Mouse (Mus musculus): ENCODE results near the gene Rmdn3.

Rmdn3 gene

DNA sequence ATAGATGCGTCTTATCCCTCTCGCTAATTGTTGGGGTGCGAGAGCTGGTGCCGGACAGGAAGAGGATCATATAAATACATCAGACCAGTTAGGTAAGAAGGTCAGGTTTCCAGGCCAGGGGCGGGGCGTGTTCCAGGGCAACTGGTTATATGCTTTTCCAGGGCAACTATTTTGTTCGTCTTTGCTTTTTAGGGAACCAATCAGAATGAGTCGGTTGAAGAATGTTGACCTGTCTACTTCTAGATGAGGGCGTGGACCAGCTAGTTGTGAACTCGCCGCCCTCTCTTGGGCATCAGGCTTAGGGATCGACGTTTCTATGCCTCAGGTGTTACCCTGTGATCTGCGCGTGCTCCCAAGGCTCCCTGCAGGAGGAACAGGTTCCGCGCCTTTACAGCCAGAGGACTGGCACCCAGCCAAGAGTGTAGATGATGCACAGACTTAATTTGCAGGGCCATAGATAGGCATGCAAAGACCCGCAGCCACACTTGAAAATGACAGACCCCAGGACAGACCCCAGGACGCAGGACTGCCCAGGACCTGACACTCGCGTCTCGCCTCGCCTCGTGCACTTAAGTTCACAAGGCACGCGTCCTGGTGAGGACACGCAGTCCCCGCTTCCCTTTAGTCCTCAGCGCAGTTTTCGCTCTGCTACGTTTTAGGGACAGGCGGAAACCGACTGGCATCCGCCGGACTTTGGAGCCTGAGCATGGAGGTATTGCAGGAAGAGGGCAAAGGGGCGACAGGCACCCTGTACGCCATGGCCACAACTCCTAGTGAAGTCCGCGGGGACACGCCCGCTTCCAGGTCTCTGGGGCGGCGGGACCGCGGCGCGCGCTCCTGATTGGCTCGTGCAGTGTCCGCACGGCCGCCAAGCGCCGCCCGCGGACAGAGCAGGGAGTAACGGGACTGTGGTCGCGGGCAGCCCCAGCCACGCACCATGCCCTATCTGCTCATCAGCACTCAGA lies 10.3 kb upstream of the Rmdn3 start, which contains the start of gene Gchfr:
Gchfr (plus strand) TSS at position 873 of the 965 bp plus-strand sequence.
- peak; percentile 39 for DNase-seq

DNA sequence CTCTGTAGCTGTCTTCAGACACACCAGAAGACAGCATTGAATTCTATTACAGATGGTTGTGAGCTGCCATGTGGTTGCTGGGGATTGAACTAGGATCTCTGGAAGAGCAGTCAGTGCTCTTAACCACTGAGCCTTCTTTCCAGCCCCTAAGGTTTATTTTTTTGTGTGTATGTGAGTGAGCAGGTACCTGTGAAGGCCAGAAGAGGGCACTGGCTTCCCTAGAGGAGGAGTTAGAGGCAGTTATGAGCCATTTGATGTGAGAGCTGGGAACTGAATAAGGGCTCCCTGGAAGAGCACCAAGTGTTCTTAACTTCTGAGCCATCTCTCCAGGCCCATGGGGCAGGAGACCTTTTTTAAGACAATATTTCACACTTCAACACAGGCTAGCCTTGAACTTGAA lies 8.6 kb upstream of the Rmdn3 start:
- DNase-seq: no peak

DNA sequence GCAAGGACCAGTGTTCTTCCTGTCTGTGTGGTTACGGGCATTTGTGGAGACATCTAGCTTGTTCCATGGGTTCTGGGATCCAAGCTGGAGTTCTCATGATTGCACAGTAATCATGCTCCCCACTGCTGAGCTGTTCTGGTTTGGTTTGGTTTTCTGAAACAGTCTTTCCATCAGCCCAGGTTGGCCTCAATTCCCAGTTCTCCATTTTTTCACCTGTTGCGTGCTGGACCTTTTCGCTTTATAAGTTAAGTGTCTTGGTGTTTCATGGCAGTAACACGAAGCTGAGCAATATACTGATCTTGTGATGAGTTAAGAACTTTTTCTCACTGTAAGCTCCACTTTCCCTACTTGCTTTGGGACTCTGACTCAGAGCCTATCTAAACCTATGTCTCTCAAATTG lies 7.2 kb upstream of the Rmdn3 start:
- DNase-seq: no peak

DNA sequence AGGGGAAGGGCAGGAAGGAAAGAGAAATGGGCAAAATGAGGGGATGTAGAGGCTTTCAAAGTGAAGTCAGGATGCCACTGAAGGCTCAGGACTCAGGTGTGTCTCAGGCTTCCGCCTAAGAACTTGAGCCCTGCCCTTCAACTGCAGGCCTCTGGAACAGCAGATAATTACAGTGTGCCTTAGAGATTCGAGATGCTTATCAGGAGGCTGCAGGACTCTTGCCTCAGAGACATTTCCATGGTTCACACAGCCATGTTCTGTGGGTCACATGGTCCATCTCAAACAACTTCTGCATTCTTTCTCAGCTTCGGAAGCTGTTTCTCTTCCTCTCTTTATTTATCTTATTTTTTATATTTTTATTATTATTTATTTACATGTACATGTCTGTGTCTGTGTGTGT lies 6.3 kb upstream of the Rmdn3 start:
- no peak for DNase-seq

DNA sequence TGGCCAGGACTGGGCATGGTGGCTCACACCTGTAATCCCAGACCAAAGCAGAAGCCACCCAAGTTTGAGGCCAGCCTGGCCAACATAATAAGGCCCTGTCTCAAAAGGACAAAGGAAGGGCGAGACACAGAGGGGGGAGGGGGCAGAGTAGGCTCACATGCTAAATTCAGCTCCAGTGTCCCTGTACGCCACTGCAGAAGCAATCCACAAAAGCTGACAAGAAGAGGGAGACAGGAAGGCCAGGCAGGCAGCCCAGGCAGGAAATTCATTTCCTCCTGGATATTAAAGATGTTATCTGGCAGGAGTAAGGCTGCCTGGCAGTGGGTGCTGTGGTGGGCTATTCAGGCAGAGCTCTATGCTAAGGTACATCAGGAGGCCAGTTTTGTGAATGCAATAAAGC lies 4.4 kb upstream of the Rmdn3 start:
- DNase-seq: no peak

DNA sequence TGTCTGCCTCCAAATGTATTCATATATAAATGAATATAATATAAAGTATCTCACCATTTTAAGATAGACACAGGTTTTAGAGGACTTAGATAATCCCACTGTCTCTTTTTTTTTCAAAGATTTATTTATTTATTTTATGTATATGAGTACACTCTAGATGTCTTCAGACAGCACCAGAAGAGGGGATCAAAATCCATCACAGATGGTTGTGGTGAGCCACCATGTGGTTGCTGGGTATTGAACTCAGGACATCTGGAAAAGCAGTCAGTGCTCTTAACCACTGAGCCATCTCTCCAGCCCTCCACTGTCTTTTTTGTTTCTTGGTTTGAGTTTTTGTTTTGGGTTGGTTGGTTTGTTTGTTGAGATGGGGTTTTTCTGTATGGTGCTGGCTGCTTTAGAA lies 1.0 kb upstream of the Rmdn3 start:
- DNase-seq: no peak

DNA sequence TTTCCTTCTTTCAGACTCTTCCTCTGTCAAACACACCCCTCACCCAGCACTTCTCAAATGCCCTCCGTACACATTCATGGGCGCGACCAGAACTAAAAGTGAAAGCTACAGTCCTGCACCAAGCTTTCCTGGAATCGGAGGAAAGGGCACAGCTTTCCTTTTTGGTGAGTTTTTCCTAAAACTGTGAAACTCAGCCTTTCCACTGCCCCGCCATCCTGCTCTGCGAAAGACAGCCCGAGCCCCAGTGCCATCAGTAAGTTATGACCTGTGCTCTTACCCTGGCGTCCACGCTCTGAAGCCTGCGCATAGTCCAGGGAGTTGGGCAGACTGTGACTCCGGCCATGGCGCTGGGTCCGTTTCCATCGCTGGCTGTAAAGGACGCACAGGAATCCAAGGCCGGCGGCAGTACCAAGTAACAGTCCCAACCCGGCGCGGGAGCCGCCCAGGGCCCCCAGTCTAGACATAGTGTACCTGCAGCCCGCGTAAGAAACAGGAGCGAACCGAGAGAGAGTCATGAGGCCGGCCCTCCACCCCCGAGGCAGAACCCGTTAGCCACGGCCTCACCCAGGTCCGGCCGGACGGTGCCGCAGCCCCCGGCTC lies 653 bp downstream of the Rmdn3 start:
- no peak for DNase-seq

DNA sequence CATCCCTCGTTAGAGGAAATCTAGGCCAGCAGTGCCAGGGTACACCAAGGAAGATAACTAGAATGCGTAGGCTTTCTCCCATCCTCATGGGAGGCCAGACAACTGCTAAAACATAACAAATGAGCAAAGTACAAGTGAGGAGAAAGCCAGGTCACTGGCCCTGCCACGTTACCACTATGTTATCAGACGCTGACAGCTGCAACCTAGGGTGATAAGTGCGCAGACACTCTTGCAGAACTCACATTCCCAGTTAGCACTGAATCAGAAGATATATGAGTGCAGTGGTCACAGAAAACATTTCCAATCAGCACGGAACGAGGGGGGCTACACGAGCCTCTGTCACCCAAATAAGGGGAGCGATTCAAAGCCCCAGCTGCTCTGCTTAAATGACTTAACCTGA lies 1.4 kb downstream of the Rmdn3 start:
- no peak for DNase-seq

DNA sequence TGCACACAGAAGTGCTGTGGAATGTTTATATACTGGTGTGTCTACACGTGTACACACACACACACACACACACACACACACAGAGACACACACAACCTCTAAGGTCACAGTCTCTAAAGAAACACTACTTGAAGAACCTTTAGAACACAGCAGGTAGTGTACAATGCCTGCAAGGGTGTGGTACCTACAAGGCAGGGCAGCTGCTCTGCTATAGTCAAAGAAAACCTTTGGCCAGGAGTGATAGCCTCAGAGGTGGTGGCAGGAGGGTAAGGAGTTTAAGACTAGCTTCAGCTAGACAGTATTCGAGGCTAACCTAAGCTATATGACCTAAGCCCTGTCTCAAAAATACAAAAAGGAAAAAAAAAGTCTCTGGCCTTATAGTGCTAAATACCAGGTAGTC lies 2.2 kb downstream of the Rmdn3 start:
- DNase-seq: no peak

DNA sequence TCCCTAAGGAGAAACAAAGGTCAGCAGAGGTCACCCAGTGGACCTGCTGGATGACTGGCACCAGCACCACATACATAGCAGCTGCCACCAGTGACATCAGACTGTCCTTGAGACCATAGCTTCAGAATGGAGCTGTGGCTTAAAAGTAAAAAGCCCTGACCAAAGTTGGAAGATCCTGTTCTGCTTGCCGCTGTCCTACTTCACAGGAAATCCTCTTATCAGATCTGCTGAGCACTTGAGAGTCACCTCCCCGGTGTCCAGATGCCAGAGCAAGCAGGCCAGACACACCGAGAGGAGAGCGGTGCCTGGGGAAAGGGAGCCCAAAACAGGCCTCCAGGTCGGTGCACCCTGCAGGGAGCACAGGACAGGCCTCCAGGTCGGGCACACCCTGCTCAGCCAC lies 4.6 kb downstream of the Rmdn3 start:
- no peak for DNase-seq

DNA sequence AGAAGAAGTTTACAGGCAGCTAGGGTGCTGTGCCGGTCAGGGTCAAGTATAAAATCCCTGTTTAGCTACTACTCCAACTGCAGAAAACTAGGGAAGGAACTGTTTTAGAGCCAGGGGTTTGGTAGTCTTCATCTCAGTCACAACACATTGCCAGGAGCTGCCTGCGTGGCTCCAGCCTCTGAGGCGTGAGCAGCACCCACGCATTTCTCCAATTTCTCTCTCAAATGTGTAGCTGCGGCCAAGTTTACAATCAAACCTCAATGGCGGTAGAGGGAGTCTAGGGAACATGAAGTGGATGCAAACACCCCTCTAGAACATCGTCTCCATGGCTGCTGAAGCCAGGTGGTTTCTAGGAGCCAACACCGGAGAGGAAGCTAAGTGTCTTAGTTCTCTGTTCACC lies 9.1 kb downstream of the Rmdn3 start:
- DNase-seq: no peak

DNA sequence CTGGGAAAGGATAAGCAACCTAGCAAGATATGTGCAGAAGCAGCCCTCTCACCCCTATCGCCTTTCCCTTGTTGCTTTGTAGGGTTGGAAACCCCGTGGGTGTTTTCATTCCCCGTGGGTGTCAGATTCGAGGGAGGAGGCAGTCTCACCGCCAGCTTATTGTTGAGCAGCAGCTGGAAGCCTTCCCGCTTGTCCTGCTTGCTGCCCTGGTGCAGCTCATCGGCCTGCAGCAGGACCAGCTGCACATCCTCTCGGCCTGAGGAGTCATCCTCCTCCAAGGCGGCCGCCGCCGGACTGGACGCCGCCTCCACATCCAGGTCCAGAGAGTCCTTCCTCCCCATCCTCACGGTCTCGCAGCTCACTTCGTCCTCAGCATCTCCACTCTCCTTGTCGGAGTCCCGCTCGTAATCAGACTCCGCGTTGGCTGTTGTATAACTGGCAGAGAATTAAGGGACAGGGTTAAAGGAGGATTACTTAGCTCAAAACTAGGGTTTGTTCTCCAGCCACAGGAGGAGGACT lies 9.6 kb downstream of the Rmdn3 start:
- DNase-seq: no peak

DNA sequence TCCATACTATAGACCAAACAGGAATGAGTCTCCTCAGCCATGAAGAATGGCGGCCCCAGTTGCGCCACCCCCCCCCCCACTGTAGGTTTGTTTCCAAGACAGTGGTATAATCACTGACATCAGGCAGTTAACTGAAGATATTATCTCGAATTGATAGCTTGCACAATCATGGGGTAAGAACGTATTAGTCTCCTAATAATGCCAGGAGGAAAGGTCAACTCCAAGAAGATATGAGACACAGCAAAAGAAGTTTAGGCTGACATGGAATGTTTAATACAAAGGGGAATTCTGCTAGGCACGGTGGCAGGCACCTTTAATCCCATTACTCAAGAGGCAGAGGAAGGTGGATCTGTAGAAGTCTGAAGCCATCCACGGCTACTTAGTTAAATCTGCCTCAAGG lies 10.4 kb downstream of the Rmdn3 start:
- DNase-seq: no peak

DNA sequence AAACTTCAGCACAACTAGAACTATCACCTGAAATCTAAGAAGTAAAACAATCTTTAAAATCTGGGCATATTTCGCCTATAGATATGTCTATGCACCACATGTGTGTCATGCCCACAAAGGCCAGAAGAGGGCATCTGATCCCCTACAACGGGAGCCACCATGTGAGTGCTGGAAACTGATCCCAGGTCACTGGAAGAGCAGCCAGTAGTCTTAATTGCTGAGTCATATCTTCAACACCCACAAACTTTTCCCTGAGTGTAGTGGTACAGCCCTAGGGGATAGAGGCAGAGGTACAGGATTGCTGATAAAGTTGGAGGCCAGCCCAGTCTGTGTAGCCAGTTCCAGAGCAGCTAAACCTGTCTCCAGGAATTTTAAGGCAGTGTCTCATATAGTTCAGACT lies 11.6 kb downstream of the Rmdn3 start:
- DNase-seq: no peak

DNA sequence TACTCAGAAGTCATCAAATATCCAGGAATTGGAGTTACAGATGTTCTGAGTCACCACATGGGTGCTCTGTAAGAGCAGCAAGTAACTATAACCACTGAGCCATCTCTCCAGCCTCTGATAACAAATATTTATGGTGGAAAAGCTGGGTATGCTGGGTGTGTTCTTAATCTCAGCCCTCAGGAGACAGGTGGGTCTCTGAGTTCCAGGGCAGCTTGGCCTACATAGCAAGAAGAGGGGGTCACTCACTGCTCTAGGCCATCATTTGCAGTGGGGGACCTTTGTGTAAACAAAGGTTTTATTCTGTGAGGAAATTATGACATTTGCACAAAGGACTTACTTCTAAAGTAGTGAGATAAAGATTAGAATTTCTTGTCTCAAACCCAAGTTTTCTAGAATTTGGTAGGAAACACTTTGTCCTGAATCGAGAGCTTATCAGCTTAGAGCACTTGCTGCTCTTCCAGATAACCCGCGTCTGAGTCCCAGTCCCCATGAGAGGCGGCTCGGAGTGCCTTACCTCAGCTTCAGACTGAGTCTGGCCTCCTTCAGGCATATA lies 20.4 kb downstream of the Rmdn3 start:
- DNase-seq: no peak

DNA sequence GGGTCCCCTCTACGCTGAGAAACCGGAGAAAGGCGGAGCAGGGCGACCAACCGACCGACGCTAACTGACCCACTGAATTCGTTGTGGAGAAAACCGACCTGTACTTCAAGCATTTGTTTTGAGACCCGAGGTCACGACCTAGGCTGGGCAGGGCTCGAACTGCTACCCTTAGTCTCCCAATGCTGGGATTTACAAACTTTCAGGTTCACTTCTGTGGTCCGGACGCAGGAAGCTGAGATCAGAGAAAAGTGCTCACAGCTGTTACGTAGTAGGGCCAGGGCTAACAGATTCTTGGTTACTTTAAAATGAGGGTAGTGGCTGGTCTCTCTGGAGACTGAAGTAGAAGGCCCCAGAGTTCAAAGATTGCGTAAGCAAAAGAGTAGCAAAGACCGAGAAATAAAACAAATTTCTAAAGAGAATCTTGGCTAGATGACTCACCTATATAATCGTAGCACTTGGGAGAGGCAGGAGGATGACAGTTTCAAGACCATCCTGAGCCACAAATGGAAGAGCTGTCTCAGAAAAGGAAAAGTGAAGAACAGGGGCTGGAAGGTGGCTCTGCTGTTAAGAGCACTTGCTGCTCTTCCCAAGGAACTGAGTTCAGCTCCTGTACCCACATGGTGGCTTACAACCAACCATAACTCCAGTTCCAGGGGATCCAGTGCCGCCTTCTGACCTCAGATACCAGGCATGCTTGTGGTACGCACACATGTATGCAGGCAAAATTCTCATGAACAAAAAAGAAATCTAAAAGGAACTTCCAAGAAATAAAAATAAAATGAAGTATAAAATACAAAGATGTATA lies 43.5 kb downstream of the Rmdn3 start:
- no peak for DNase-seq

DNA sequence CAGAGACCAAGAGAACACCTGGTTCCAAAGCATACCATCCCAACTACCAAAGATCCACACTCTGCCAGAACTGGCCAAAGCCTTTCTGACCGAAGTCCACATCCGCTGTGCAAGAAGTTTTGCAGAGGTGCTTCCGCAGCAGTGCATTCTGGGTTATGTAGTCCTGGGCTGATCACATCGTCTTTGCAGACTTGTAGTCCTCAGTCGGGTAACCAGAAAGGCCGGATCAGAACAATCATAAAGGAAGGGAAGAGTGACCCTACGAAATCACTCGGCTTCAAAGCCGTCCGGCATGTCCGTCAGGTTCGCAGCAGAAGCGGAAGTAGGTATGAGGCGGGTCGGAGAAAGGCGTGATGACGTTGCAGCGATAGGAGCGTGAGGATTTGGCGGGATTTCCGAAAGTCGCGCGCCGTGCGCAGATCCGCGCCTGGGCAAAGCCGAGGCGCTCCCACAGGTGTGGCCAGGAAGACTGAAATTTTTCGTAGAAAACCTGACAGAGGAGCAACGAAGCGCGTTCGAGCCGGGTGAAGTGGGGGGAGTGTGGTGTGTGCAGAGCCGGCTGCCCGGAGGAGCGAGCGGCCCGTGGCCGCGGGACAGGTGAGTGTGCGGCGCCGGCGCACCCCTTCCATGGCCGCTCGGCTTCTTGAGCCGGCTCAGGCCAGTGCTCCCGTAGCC lies 44.3 kb downstream of the Rmdn3 start, which contains the start of gene Rad51:
Rad51 (plus strand) TSS at position 356 of the 675 bp plus-strand sequence.
- DNase-seq: peak; percentile 89

DNA sequence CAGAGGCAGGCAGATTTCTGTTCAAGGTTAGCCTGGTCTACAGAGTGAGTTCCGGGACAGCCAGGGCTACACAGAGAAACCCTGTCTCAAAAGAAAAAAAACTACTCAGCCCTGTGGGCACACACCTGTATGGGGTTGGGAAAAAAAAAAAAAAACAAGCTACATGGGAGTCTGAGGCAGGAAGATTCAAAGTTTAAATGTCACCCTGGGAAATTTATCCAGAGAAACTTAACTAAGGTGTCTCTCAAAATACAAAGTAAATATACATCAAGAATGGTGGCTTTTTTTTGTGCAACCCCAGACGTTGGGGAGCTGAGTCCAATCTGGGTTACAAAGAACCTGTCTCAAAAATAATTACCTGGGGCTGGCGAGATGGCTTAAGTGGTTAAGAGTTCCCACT lies 45.8 kb downstream of the Rmdn3 start:
- no peak for DNase-seq

DNA sequence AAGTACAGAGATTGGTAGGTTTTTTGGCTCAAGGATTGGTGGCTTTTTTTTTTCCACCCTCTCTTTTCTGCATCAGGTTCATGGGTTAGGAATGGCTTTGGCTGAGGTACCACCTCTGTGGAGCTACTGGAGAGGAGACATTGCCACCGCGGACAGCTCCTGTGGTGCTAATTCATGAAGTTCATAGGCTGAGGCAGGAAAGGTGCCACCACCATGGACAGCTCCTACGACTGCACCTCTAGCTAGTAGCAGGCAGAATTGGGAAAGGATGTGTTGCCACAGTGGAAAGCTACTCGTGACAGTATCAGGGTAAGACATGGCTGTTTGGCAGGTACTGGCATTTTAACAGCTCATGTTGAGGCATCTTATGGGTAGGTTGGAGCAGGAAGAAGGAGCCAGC lies 48.3 kb downstream of the Rmdn3 start:
- DNase-seq: no peak

DNA sequence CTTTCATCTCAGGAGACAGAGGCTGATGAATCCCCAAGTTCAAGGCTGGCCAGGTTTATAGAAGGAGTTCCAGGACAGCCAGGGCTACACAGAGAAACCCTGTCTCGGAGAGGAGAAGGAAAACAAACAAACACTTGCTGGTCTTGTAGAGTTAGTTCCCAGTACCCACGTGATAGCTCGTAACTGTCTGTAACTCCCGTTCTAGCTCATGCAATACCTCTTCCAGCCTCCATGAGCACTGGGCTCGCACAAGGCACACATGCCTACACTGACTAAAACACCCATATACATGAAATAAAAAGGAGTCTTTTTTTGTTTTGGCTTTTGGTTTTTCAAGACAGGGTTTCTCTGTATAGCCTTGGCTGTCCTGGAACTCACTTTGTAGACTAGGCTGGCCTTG lies 50.3 kb downstream of the Rmdn3 start:
- no peak for DNase-seq

DNA sequence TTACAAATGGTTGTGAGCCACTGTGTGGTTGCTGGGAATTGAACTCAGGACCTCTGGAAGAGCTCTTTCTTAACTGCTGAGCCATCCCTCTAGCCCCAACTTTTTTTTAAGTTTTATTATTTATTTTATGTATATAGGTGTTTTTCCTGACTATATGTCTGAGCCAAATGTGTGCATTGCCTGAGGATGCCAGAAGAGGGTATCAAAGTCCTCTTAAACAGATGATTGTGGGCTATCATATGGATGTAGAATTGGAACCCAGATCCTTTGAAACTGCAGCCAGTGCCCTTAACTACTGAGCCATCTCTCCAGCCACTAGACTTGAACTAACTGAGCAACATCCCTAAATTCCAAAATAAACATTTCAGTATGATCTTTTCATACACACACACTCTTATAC lies 55.3 kb downstream of the Rmdn3 start:
- no peak for DNase-seq

Measured in cerebellum, adult 9-11 months (tissue).